Mouse (Mus musculus) left cerebral cortex, postnatal 25 days (tissue): Measurements from ENCODE around the gene Cav3. TPM values are rescaled to one million over a fixed set of nuclear protein-coding genes. Genes with fewer than 3 reads are reported as not detected.

Source experiments
- total RNA-seq, 2 experiments: library from RNA; stranded (reverse); gene quantifications; 2 replicates each; pipeline ENCODE4 v1.2.3; 2021

Gene Cav3
- total RNA-seq, 2 experiments from 2014 or later = 0.39 to 0.53 TPM

Other genes with a start within 250 kb of the Cav3 start
- gene Lmcd1, start 185.7 kb upstream of the Cav3 start, total RNA-seq = 10 to 100 TPM in 1 of 2 experiments, 1 to 10 TPM in 1; 9.8 to 10.3 TPM
- under 1 TPM in 1 of 2 experiments, not detected in 1; 0.32 TPM for gene Ssu2, start 71.5 kb upstream of the Cav3 start, total RNA-seq
- gene Oxtr, start 30.4 kb downstream of the Cav3 start, total RNA-seq = 1 to 10 TPM; 8.0 to 8.1 TPM
- 1 to 10 TPM; 5.7 to 6.1 TPM for gene Rad18, start 237.2 kb downstream of the Cav3 start, total RNA-seq